Mouse (Mus musculus): ENCODE measurements at regions not wholly inside any gene's neighbourhood (a gene's known extent, or its start where the extent isn't known, plus 50 kb on each side); places are given as distances from the start of the nearest gene placed in this dataset.

DNA sequence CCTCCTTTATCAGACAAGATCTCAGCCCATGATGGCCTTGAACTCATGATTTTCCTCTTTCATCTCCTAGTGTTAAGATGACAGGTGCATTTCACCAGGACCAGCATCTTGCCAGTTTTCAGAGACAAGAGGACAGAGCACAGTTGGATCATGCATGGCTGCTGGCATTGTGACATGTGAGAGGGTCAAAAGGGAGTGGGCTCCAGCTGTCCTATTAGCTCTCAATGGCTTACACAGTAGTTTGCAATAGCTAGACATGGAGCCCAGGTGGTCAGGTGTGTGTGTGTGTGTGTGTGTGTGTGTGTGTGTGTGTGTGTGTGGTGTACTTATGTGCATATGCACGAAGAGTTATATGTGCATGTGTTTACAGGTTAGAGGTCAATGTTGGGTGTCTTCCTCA is 110.3 kb upstream of the Sdk1 start:
- no peak for TF ChIP-seq CTCF (IDR thresholded peaks at IDR 0.05; ENCODE audit: extremely low read depth, insufficient read depth, low read length)
- TF ChIP-seq POLR2A (IDR thresholded peaks at IDR 0.05; ENCODE audit: extremely low read depth, insufficient read depth, low read length) = no peak
- Histone ChIP-seq H3K4me1 (ENCODE audit: control insufficient read depth, insufficient read depth, low read length) (no peaks in the 10 kb centered on the region), H3K27ac (ENCODE audit: insufficient read depth, low read length) (no peak overlapping the region), H3K4me3 (ENCODE audit: insufficient read depth, low read length) (no peak overlapping the region)

- no peaks in the 10 kb centered on the region for H3K4me1 ChIP-seq (ENCODE audit: control insufficient read depth, insufficient read depth, low read length)
- H3K27ac ChIP-seq (ENCODE audit: insufficient read depth, low read length) = no peak overlapping the region
- no peak overlapping the region for H3K4me3 ChIP-seq (ENCODE audit: insufficient read depth, low read length)
- TF ChIP-seq CTCF (IDR thresholded peaks at IDR 0.05; ENCODE audit: extremely low read depth, insufficient read depth, low read length) = no peak
- TF ChIP-seq POLR2A (IDR thresholded peaks at IDR 0.05; ENCODE audit: extremely low read depth, insufficient read depth, low read length) = no peak
Measured at GRCm38 (mm10) chr5:141131906-141132305, 109.4 kb upstream of the Sdk1 start.

- TF ChIP-seq POLR2A (IDR thresholded peaks at IDR 0.05; ENCODE audit: extremely low read depth, insufficient read depth, low read length) = no peak
- no peak for TF ChIP-seq CTCF (IDR thresholded peaks at IDR 0.05; ENCODE audit: extremely low read depth, insufficient read depth, low read length)
Measured at GRCm38 (mm10) chr5:141136239-141136638, 105.1 kb upstream of the Sdk1 start.

DNA sequence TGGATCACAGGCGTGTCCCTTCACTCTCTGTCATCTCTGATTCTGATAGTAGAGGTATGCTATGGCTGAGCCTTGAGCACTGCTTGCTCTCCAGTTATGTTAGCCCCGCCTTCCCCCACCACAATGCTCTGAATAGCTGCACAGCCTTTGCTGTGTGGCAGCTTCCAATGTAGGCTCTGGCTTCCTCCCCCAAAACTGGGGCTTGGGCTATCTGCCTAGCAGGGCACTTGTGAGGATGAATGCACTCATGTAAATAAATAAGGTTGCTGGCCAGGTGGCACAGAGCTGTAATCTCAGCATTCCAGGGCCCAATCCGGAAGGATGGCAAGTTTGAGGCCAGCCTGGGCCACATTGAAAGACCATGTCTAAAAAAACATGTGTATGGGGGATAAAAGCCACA is 103.6 kb upstream of the Sdk1 start:
- TF ChIP-seq POLR2A (IDR thresholded peaks at IDR 0.05; ENCODE audit: extremely low read depth, insufficient read depth, low read length) (no peak), CTCF (IDR thresholded peaks at IDR 0.05; ENCODE audit: extremely low read depth, insufficient read depth, low read length) (no peak)
- Histone ChIP-seq H3K27ac (ENCODE audit: insufficient read depth, low read length) (no peak overlapping the region), H3K4me3 (ENCODE audit: insufficient read depth, low read length) (no peak overlapping the region), H3K4me1 (ENCODE audit: control insufficient read depth, insufficient read depth, low read length) (peaks cover 3% of the 10 kb centered on the region; the same call in 1 of the 2 replicates)

More at GRCm38 (mm10) chr5:141136239-141136638, 105.1 kb upstream of the Sdk1 start:
- Histone ChIP-seq H3K27ac (ENCODE audit: insufficient read depth, low read length) (no peak overlapping the region), H3K4me3 (ENCODE audit: insufficient read depth, low read length) (no peak overlapping the region), H3K4me1 (ENCODE audit: control insufficient read depth, insufficient read depth, low read length) (peaks cover 3% of the 10 kb centered on the region; the same call in 1 of the 2 replicates)

DNA sequence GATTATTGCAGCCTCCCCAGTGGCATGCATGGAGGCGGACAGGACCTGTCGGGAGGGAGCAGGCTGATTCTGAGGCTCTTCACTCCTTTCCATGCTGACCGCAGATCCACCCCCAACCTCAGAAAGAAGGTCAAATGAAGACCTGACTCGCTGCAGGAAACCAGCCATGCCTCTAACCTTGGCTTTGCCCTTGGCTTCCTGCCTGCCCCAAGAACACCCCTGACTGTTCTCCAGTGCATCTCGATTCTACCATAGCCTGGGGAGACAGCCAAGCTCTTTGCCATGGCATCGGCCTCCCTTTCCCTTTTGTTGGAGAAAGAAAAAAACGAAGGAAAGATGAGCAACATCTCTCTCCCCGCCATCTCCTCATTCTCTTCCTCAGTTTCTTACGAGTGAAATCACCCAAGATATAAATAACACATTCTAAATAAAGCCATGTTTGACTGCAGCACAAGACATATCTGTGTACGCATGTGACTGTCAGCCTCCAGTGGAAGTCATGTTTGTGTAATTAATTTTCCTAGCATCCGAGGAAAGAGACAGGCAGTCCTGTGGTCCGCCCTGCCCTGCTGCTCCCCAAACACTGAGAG is 102.4 kb upstream of the Sdk1 start:
- H3K4me3 ChIP-seq (ENCODE audit: insufficient read depth, low read length) = no peak overlapping the region
- TF ChIP-seq CTCF (IDR thresholded peaks at IDR 0.05; ENCODE audit: extremely low read depth, insufficient read depth, low read length) (no peak), POLR2A (IDR thresholded peaks at IDR 0.05; ENCODE audit: extremely low read depth, insufficient read depth, low read length) (no peak)
- no peak overlapping the region for H3K27ac ChIP-seq (ENCODE audit: insufficient read depth, low read length)
- peaks cover 3% of the 10 kb centered on the region; the same call in 1 of the 2 replicates for H3K4me1 ChIP-seq (ENCODE audit: control insufficient read depth, insufficient read depth, low read length)

GRCm38 (mm10) chr5:141139361-141139912 is 101.9 kb upstream of the Sdk1 start:
- Histone ChIP-seq H3K4me3 (ENCODE audit: insufficient read depth, low read length) (no peak overlapping the region), H3K27ac (ENCODE audit: insufficient read depth, low read length) (no peak overlapping the region), H3K4me1 (ENCODE audit: control insufficient read depth, insufficient read depth, low read length) (peaks cover 3% of the 10 kb centered on the region; the same call in 1 of the 2 replicates)
- TF ChIP-seq POLR2A (IDR thresholded peaks at IDR 0.05; ENCODE audit: extremely low read depth, insufficient read depth, low read length) = no peak

DNA sequence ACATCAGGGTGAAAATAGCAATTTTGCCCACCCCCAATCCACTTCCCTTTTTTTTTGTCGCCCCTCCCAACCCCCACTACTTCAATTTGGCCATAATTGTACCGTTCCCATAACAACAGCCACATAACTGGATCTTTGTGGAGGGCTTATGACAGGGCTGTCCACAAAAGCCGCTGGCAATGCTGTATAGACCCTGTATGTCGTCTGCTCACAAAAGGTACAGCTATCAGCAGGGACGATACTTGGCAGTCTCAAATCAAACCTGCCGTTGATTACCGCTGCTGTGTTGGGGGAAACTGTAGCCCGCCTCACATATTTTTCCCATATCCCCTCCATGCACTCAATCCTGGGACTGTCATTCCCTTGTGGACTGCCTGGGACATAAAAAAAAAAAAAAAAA is 80.9 kb upstream of the Sdk1 start:
- Histone ChIP-seq H3K4me1 (ENCODE audit: control insufficient read depth, insufficient read depth, low read length) (no peaks in the 10 kb centered on the region), H3K4me3 (ENCODE audit: insufficient read depth, low read length) (no peak overlapping the region), H3K27ac (ENCODE audit: insufficient read depth, low read length) (no peak overlapping the region)
- TF ChIP-seq POLR2A (IDR thresholded peaks at IDR 0.05; ENCODE audit: extremely low read depth, insufficient read depth, low read length) (no peak), CTCF (IDR thresholded peaks at IDR 0.05; ENCODE audit: extremely low read depth, insufficient read depth, low read length) (no peak)

DNA sequence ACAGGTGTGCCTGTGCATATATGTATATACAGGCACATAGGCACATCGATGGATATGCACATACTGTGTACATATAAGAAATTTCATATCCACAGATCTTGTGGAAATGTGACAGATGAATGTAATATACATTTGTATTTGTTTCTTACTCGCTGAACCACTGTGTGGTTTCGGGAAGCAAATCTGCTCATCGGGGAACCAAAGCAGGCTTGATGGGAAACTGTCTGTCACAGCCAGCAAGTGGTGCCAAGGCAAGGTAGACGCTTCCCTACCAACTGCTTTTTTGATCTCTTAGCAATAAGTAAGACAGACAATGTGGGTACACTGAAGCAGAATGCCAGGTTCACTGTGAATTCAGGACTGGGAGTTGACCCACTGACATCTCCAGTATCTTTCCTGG is 80.3 kb upstream of the Sdk1 start:
- Histone ChIP-seq H3K27ac (ENCODE audit: insufficient read depth, low read length) (no peak overlapping the region), H3K4me1 (ENCODE audit: control insufficient read depth, insufficient read depth, low read length) (no peaks in the 10 kb centered on the region), H3K4me3 (ENCODE audit: insufficient read depth, low read length) (no peak overlapping the region)
- TF ChIP-seq CTCF (IDR thresholded peaks at IDR 0.05; ENCODE audit: extremely low read depth, insufficient read depth, low read length) (no peak), POLR2A (IDR thresholded peaks at IDR 0.05; ENCODE audit: extremely low read depth, insufficient read depth, low read length) (no peak)

GRCm38 (mm10) chr5:141182442-141182841 is 58.8 kb upstream of the Sdk1 start:
- TF ChIP-seq POLR2A (IDR thresholded peaks at IDR 0.05; ENCODE audit: extremely low read depth, insufficient read depth, low read length) (no peak), CTCF (IDR thresholded peaks at IDR 0.05; ENCODE audit: extremely low read depth, insufficient read depth, low read length) (no peak)
- Histone ChIP-seq H3K4me3 (ENCODE audit: insufficient read depth, low read length) (no peak overlapping the region), H3K27ac (ENCODE audit: insufficient read depth, low read length) (no peak overlapping the region), H3K4me1 (ENCODE audit: control insufficient read depth, insufficient read depth, low read length) (no peaks in the 10 kb centered on the region)

DNA sequence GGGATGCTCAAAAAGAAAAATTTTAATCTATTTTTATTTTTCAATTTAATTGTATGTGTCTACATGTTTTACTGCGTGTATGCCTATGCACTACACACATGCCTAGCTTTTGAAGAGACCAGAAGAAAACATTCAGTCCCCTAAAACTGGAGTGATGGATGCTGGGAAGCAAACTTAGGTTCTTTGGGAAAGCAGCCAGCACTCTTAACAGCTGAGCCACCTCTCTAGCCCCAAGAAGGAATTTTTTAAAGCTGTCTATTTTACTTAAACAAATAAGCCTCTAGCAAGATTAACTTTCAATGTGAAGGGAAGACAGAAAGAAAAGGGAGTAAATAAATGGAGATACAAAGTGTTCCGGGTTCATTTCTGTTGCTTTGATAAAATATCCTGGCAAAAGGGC is 52.3 kb upstream of the Sdk1 start:
- TF ChIP-seq CTCF (IDR thresholded peaks at IDR 0.05; ENCODE audit: extremely low read depth, insufficient read depth, low read length) (no peak), POLR2A (IDR thresholded peaks at IDR 0.05; ENCODE audit: extremely low read depth, insufficient read depth, low read length) (no peak)
- Histone ChIP-seq H3K27ac (ENCODE audit: insufficient read depth, low read length) (no peak overlapping the region), H3K4me3 (ENCODE audit: insufficient read depth, low read length) (no peak overlapping the region), H3K4me1 (ENCODE audit: control insufficient read depth, insufficient read depth, low read length) (no peaks in the 10 kb centered on the region)

Measured in cortical plate, adult 2 months (tissue).